Mouse (Mus musculus): ENCODE results near the gene Ccdc6. TPM values are rescaled to one million over a fixed set of nuclear protein-coding genes. Genes with fewer than 3 reads are reported as not detected.

The Ccdc6 gene
- total RNA-seq, 1 experiment = 21.3 TPM

DNA sequence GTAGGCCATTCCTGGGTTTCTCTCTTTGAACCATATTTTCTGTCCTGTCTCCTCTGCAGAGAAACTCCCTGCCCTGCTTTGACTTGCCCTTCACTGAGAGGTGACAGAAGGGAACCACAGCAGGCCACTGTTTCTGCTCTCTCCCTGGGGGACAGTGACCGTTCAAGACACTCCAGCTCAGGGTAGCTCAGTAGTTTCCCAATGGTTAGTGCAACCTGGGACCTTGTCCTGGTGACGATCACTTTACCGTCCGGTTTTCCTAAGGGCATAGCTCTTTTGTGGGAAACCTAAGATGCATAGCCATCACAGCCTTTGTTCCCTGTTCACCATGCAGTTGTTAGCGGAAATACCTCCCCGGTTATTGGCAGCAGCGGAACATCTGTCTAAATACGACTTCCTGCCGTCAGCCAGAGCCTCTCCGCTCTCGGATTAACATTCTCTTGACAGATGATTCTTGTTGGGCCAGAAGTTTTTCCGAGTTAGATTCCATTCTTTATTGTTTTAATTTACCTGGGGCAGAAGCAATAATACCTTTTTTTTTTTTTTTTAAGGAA is 55.3 kb downstream of the Ccdc6 start:
- Histone ChIP-seq H3K36me3 (ENCODE audit: control insufficient read depth, insufficient read depth, low read length, poor library complexity, severe bottlenecking) (peaks cover 41% of the 10 kb centered on the region), H3K27ac (ENCODE audit: insufficient read depth, low read depth, low read length, poor library complexity, severe bottlenecking) (no peak overlapping the region), H3K4me3 (ENCODE audit: insufficient read depth in 1 of 2, low read depth in 1 of 2, low read length in 2 of 2, poor library complexity in 1 of 2, severe bottlenecking in 1 of 2) (no peak overlapping the region), H3K9me3 (ENCODE audit: control insufficient read depth, insufficient read depth, low read depth, low read length) (no peaks in the 10 kb centered on the region), H3K9ac (ENCODE audit: insufficient read depth, low read depth, low read length, poor library complexity, severe bottlenecking) (no peak overlapping the region), H3K4me1 (ENCODE audit: control insufficient read depth in 2 of 2, insufficient read depth in 2 of 2, low read length in 2 of 2, poor library complexity in 1 of 2) (peaks cover 0 to 2% of the 10 kb centered on the region in 2 experiments; a peak in 2 of 4 replicates)
- in situ Hi-C loops (cut with MboI; ENCODE audit: low sequenced_read_pairs in 2 of 2, unreplicated experiment in 2 of 2) = no loop called here
- no peak for TF ChIP-seq MAFK (IDR thresholded peaks at IDR 0.05; ENCODE audit: insufficient read depth, low read depth, low read length)
- TF ChIP-seq ZC3H11A (IDR thresholded peaks at IDR 0.05; ENCODE audit: borderline replicate concordance, low read depth, low read length) = no peak
- no peak for TF ChIP-seq CHD2 (IDR thresholded peaks at IDR 0.05; ENCODE audit: low read depth, low read length)
- TF ChIP-seq ZNF384 (IDR thresholded peaks at IDR 0.05; ENCODE audit: low read depth, low read length) = no peak
- TF ChIP-seq HCFC1 (IDR thresholded peaks at IDR 0.05; ENCODE audit: borderline replicate concordance, insufficient read depth, low read length) = no peak
- no peak for DNase-seq (ENCODE audit: low read depth, low spot score)

DNA sequence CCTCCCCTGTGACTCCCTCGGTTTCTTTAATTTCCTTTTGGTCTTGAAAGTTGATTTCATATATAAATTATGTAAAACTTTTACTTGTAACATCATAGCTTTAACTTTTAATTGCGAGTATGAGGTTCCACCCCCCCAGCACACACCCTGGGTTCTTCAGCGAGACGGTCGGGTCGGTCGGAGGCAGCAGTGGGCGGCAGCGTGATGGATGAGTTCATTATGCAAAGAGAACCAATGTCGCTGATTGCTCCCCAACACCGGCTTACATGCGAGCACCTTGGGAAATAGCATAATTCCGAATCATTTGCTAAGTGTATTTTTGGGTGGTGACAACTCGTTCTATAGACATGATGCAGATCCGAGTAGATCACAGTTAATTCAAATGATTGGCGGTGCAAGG is 56.9 kb downstream of the Ccdc6 start:
- Histone ChIP-seq H3K4me3 (ENCODE audit: insufficient read depth in 1 of 2, low read depth in 1 of 2, low read length in 2 of 2, poor library complexity in 1 of 2, severe bottlenecking in 1 of 2) (no peak overlapping the region), H3K4me1 (ENCODE audit: control insufficient read depth in 2 of 2, insufficient read depth in 2 of 2, low read length in 2 of 2, poor library complexity in 1 of 2) (peaks cover 0 to 2% of the 10 kb centered on the region in 2 experiments; a peak in 2 of 4 replicates), H3K9me3 (ENCODE audit: control insufficient read depth, insufficient read depth, low read depth, low read length) (no peaks in the 10 kb centered on the region), H3K36me3 (ENCODE audit: control insufficient read depth, insufficient read depth, low read length, poor library complexity, severe bottlenecking) (peaks cover 42% of the 10 kb centered on the region), H3K27ac (ENCODE audit: insufficient read depth, low read depth, low read length, poor library complexity, severe bottlenecking) (no peak overlapping the region), H3K9ac (ENCODE audit: insufficient read depth, low read depth, low read length, poor library complexity, severe bottlenecking) (no peak overlapping the region)
- no peak for TF ChIP-seq ZNF384 (IDR thresholded peaks at IDR 0.05; ENCODE audit: low read depth, low read length)
- no peak for TF ChIP-seq ZC3H11A (IDR thresholded peaks at IDR 0.05; ENCODE audit: borderline replicate concordance, low read depth, low read length)
- TF ChIP-seq MAFK (IDR thresholded peaks at IDR 0.05; ENCODE audit: insufficient read depth, low read depth, low read length) = no peak
- no peak for TF ChIP-seq HCFC1 (IDR thresholded peaks at IDR 0.05; ENCODE audit: borderline replicate concordance, insufficient read depth, low read length)
- TF ChIP-seq CHD2 (IDR thresholded peaks at IDR 0.05; ENCODE audit: low read depth, low read length) = no peak
- no peak for DNase-seq (ENCODE audit: low read depth, low spot score)
- in situ Hi-C loops (cut with MboI; ENCODE audit: low sequenced_read_pairs in 2 of 2, unreplicated experiment in 2 of 2) = no loop called here

DNA sequence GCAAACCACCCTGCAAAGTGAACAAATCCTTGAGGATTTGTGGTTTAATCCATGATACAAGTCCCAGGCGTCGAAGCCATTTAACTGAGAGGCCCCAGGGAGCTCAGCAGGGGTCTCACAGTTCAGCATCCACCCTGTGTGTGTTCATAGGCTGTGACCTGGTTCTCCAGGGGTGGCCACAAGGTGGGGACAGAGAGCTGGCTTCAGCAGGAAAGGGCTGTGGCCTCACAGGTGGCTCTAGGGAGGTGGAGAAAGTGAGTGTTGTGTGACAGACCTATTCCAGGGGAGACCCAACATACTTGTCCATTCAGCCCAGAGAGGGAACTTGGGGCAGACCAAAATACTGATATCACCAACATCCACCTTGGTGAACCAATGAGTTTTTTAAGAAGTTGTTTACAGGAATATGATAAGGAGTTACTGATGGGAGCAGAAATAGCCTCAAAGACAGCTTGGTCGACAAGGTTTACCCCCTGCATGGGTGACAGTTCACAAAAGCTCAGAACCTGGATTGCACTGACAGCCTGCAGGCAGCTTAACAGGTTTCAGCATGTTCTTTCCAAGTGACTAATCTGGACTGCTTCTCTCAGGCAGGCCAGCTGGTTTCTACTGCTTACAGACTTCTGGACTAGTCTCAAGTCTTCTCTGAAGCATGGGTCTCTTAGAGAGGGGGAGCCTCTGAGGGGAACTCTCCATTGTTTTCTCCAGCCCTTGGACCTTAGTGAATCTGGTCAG is 59.7 kb downstream of the Ccdc6 start:
- no peaks in the 10 kb centered on the region for H3K9me3 ChIP-seq (ENCODE audit: control insufficient read depth, insufficient read depth, low read depth, low read length)
- H3K27ac ChIP-seq (ENCODE audit: insufficient read depth, low read depth, low read length, poor library complexity, severe bottlenecking) = no peak overlapping the region
- H3K4me3 ChIP-seq (ENCODE audit: insufficient read depth in 1 of 2, low read depth in 1 of 2, low read length in 2 of 2, poor library complexity in 1 of 2, severe bottlenecking in 1 of 2) = no peak overlapping the region
- TF ChIP-seq CHD2 (IDR thresholded peaks at IDR 0.05; ENCODE audit: low read depth, low read length) (no peak), HCFC1 (IDR thresholded peaks at IDR 0.05; ENCODE audit: borderline replicate concordance, insufficient read depth, low read length) (no peak), ZNF384 (IDR thresholded peaks at IDR 0.05; ENCODE audit: low read depth, low read length) (no peak), MAFK (IDR thresholded peaks at IDR 0.05; ENCODE audit: insufficient read depth, low read depth, low read length) (no peak), ZC3H11A (IDR thresholded peaks at IDR 0.05; ENCODE audit: borderline replicate concordance, low read depth, low read length) (no peak)
- H3K36me3 ChIP-seq (ENCODE audit: control insufficient read depth, insufficient read depth, low read length, poor library complexity, severe bottlenecking) = peaks cover 34% of the 10 kb centered on the region
- peaks cover 0 to 2% of the 10 kb centered on the region in 2 experiments; a peak in 2 of 4 replicates for H3K4me1 ChIP-seq (ENCODE audit: control insufficient read depth in 2 of 2, insufficient read depth in 2 of 2, low read length in 2 of 2, poor library complexity in 1 of 2)
- DNase-seq (ENCODE audit: low read depth, low spot score) = peak; percentile 79
- in situ Hi-C loops (cut with MboI; ENCODE audit: low sequenced_read_pairs in 2 of 2, unreplicated experiment in 2 of 2) = no loop called here
- H3K9ac ChIP-seq (ENCODE audit: insufficient read depth, low read depth, low read length, poor library complexity, severe bottlenecking) = no peak overlapping the region

DNA sequence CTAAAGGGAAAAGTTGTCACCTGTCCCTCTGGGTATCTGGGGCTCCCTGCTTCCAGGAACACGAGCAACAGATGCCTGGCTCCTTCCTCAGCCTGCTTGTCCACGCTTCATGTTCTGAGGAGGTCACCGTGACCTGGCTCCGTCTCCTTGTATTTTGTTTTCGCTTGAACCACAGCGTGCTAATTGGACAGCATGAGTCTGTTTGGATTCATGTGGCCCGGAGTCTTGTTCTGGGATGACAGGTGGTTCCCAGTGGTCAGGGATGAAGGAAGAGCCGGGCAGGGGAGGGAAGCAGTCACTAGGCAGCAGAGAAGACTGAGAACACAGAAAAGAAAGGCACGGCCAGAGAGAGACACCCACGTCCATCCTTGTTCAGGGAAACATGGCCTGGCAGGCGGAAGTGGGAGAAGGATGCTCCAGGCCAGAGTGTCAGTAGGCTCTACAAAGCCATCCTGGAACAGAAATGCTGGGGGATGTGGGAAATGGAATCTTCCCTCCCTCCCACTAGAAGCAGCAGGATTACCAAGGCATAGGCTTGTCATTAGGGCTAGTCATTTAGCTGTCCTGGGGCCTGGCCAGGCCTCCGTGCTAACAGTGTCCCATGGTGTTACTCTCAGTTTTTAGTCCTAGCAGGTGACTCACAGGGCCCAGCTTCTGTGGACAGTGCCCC is 62.9 kb downstream of the Ccdc6 start:
- no peak for TF ChIP-seq MAFK (IDR thresholded peaks at IDR 0.05; ENCODE audit: insufficient read depth, low read depth, low read length)
- TF ChIP-seq ZC3H11A (IDR thresholded peaks at IDR 0.05; ENCODE audit: borderline replicate concordance, low read depth, low read length) = no peak
- TF ChIP-seq HCFC1 (IDR thresholded peaks at IDR 0.05; ENCODE audit: borderline replicate concordance, insufficient read depth, low read length) = no peak
- no peak for TF ChIP-seq ZNF384 (IDR thresholded peaks at IDR 0.05; ENCODE audit: low read depth, low read length)
- TF ChIP-seq CHD2 (IDR thresholded peaks at IDR 0.05; ENCODE audit: low read depth, low read length) = no peak
- H3K4me3 ChIP-seq (ENCODE audit: insufficient read depth in 1 of 2, low read depth in 1 of 2, low read length in 2 of 2, poor library complexity in 1 of 2, severe bottlenecking in 1 of 2) = no peak overlapping the region
- H3K36me3 ChIP-seq (ENCODE audit: control insufficient read depth, insufficient read depth, low read length, poor library complexity, severe bottlenecking) = peaks cover 26% of the 10 kb centered on the region
- H3K4me1 ChIP-seq (ENCODE audit: control insufficient read depth in 2 of 2, insufficient read depth in 2 of 2, low read length in 2 of 2, poor library complexity in 1 of 2) = peaks cover 0 to 2% of the 10 kb centered on the region in 2 experiments; a peak in 1 of 4 replicates
- DNase-seq (ENCODE audit: low read depth, low spot score) = no peak
- in situ Hi-C loops (cut with MboI; ENCODE audit: low sequenced_read_pairs in 2 of 2, unreplicated experiment in 2 of 2) = no loop called here
- no peak overlapping the region for H3K9ac ChIP-seq (ENCODE audit: insufficient read depth, low read depth, low read length, poor library complexity, severe bottlenecking)
- no peak overlapping the region for H3K27ac ChIP-seq (ENCODE audit: insufficient read depth, low read depth, low read length, poor library complexity, severe bottlenecking)
- no peaks in the 10 kb centered on the region for H3K9me3 ChIP-seq (ENCODE audit: control insufficient read depth, insufficient read depth, low read depth, low read length)
